Mouse (Mus musculus): ENCODE measurements around the gene Nol4l. TPM values are rescaled to one million over a fixed set of nuclear protein-coding genes. Genes with fewer than 3 reads are reported as not detected.

Gene Nol4l
- total and polyA plus RNA-seq, 3 experiments: 4.4 to 7.1 TPM; not detected in 1

GRCm38 (mm10) chr2:153483118-153483983 lies 46.4 kb downstream of the Nol4l start (continued):
- no peak for TF ChIP-seq CTCF (IDR thresholded peaks at IDR 0.05 in 2 of 3, conservative IDR thresholded peaks at IDR 0.05 in 1 of 3; ENCODE audit: control insufficient read depth in 1 of 3, insufficient read depth in 1 of 3, low read depth in 2 of 3, low read length in 3 of 3, poor library complexity in 1 of 3, severe bottlenecking in 1 of 3)
- TF ChIP-seq E2F4 (IDR thresholded peaks at IDR 0.05; ENCODE audit: borderline replicate concordance, low read depth, low read length): no peak
- no peak for TF ChIP-seq RCOR1 (IDR thresholded peaks at IDR 0.05; ENCODE audit: low read depth, low read length)

GRCm38 (mm10) chr2:153481861-153482120 lies 48.0 kb downstream of the Nol4l start:
- no peak overlapping the region for H3K27ac ChIP-seq (ENCODE audit: control insufficient read depth, low read depth, low read length)
- H3K4me3 ChIP-seq (ENCODE audit: control insufficient read depth in 1 of 2, insufficient read depth in 1 of 2, low read depth in 2 of 2, low read length in 2 of 2): no peak overlapping the region
- H3K79me2 ChIP-seq (ENCODE audit: control insufficient read depth, insufficient read depth, low read length, poor library complexity): no peaks in the 10 kb centered on the region
- no peaks in the 10 kb centered on the region for H3K9me3 ChIP-seq (replicated peaks; ENCODE audit: insufficient read depth, low read length)
- no peaks in the 10 kb centered on the region for H3K27me3 ChIP-seq (ENCODE audit: control insufficient read depth in 1 of 2, insufficient read depth in 2 of 2, low read length in 2 of 2)
- no peak for DNase-seq (ENCODE audit: low read depth, low spot score)
- H3K4me1 ChIP-seq (ENCODE audit: control insufficient read depth in 1 of 2, insufficient read depth in 2 of 2, low read length in 2 of 2): peaks cover 13 to 29% of the 10 kb centered on the region in 2 experiments
- H3K36me3 ChIP-seq (ENCODE audit: control insufficient read depth in 1 of 2, insufficient read depth in 2 of 2, low read length in 2 of 2): peaks cover 2 to 25% of the 10 kb centered on the region in 2 experiments; a peak in 3 of 4 replicates
- H3K9ac ChIP-seq (ENCODE audit: control insufficient read depth, low read depth, low read length, poor library complexity, severe bottlenecking): no peak overlapping the region
- no peak for TF ChIP-seq TBP (IDR thresholded peaks at IDR 0.05; ENCODE audit: low read depth, low read length)
- no peak for TF ChIP-seq MAX (IDR thresholded peaks at IDR 0.05; ENCODE audit: low read length)
- no peak for TF ChIP-seq POLR2AphosphoS2 (IDR thresholded peaks at IDR 0.05; ENCODE audit: low read length)
- no peak for TF ChIP-seq TAL1 (IDR thresholded peaks at IDR 0.05; ENCODE audit: low read length)
- no peak for TF ChIP-seq POLR2AphosphoS5 (IDR thresholded peaks at IDR 0.05; ENCODE audit: borderline replicate concordance, low read depth, low read length)
- TF ChIP-seq NRF1 (IDR thresholded peaks at IDR 0.05; ENCODE audit: insufficient read depth, low read depth, low read length, poor library complexity, severe bottlenecking): no peak
- TF ChIP-seq GABPA (IDR thresholded peaks at IDR 0.05; ENCODE audit: low read depth, low read length): no peak

GRCm38 (mm10) chr2:153481108-153481860 lies 48.5 kb downstream of the Nol4l start:
- H3K36me3 ChIP-seq (ENCODE audit: control insufficient read depth in 1 of 2, insufficient read depth in 2 of 2, low read length in 2 of 2): peaks cover 2 to 25% of the 10 kb centered on the region in 2 experiments; a peak in 3 of 4 replicates

More at GRCm38 (mm10) chr2:153481108-153481860, 48.5 kb downstream of the Nol4l start:
- Histone ChIP-seq H3K4me1 (ENCODE audit: control insufficient read depth in 1 of 2, insufficient read depth in 2 of 2, low read length in 2 of 2) (peaks cover 13 to 29% of the 10 kb centered on the region in 2 experiments), H3K27ac (ENCODE audit: control insufficient read depth, low read depth, low read length) (no peak overlapping the region), H3K9me3 (replicated peaks; ENCODE audit: insufficient read depth, low read length) (no peaks in the 10 kb centered on the region), H3K4me3 (ENCODE audit: control insufficient read depth in 1 of 2, insufficient read depth in 1 of 2, low read depth in 2 of 2, low read length in 2 of 2) (no peak overlapping the region), H3K79me2 (ENCODE audit: control insufficient read depth, insufficient read depth, low read length, poor library complexity) (no peaks in the 10 kb centered on the region), H3K9ac (ENCODE audit: control insufficient read depth, low read depth, low read length, poor library complexity, severe bottlenecking) (no peak overlapping the region), H3K27me3 (ENCODE audit: control insufficient read depth in 1 of 2, insufficient read depth in 2 of 2, low read length in 2 of 2) (no peaks in the 10 kb centered on the region)
- TF ChIP-seq EP300 (IDR thresholded peaks at IDR 0.05; ENCODE audit: low read depth in 1 of 2, low read length in 2 of 2) (no peak), POLR2A (IDR thresholded peaks at IDR 0.05; ENCODE audit: control insufficient read depth in 1 of 2, insufficient read depth in 1 of 2, low read depth in 1 of 2, low read length in 2 of 2, poor library complexity in 1 of 2) (no peak), ZNF384 (IDR thresholded peaks at IDR 0.05; ENCODE audit: low read depth, low read length) (no peak), GABPA (IDR thresholded peaks at IDR 0.05; ENCODE audit: low read depth, low read length) (no peak), ZKSCAN1 (IDR thresholded peaks at IDR 0.05; ENCODE audit: low read depth, low read length) (no peak), CHD1 (IDR thresholded peaks at IDR 0.05; ENCODE audit: low read depth, low read length) (no peak), MYC (IDR thresholded peaks at IDR 0.05; ENCODE audit: low read depth, low read length) (no peak), MAX (IDR thresholded peaks at IDR 0.05; ENCODE audit: low read length) (no peak), MXI1 (IDR thresholded peaks at IDR 0.05; ENCODE audit: low read depth, low read length) (no peak), MAFK (IDR thresholded peaks at IDR 0.05; ENCODE audit: borderline replicate concordance, low read depth, low read length) (no peak), HCFC1 (IDR thresholded peaks at IDR 0.05; ENCODE audit: low read depth, low read length) (no peak), BHLHE40 (IDR thresholded peaks at IDR 0.05; ENCODE audit: borderline replicate concordance, low read depth, low read length) (no peak)
- no peak for DNase-seq (ENCODE audit: low read depth, low spot score)

All from MEL (cell line).